Mouse (Mus musculus) neural tube, embryonic 12.5 days (tissue): ENCODE results near the gene Dcps. TPM values are rescaled to one million over a fixed set of nuclear protein-coding genes. Genes with fewer than 3 reads are reported as not detected.

ENCODE experiments used
- ATAC-seq: fragments of 200-750 bp; cut with Nextera tagmentation; 2 replicates; pipeline ENCODE4 v1.8.0; 2017; ENCODE audit warnings: low read depth, mild to moderate bottlenecking, moderate TSS enrichment, moderate library complexity; ENCODE audit not compliant: low FRiP score
- H3K27ac ChIP-seq: fragments of 300-500 bp; sonication (generic); 2 replicates; pipeline ENCODE4 v1.5.1; 2016
- H3K27me3 ChIP-seq: fragments of 300-500 bp; sonication (generic); replicated peaks from 2 replicates; pipeline ENCODE4 v1.6.1; 2016; ENCODE audit warnings: mild to moderate bottlenecking
- H3K36me3 ChIP-seq: fragments of 300-500 bp; sonication (generic); 2 replicates; pipeline ENCODE4 v1.6.1; 2016; ENCODE audit warnings: mild to moderate bottlenecking
- H3K4me1 ChIP-seq: fragments of 300-500 bp; sonication (generic); 2 replicates; pipeline ENCODE4 v1.6.1; 2016
- H3K4me2 ChIP-seq: fragments of 300-500 bp; sonication (generic); replicated peaks from 2 replicates; pipeline ENCODE4 v1.6.1; 2016; ENCODE audit warnings: mild to moderate bottlenecking
- H3K4me3 ChIP-seq: fragments of 300-500 bp; sonication (generic); 2 replicates; pipeline ENCODE4 v1.5.1; 2016
- H3K9ac ChIP-seq: fragments of 300-500 bp; sonication (generic); 2 replicates; pipeline ENCODE4 v1.6.1; 2016; ENCODE audit warnings: mild to moderate bottlenecking
- H3K9me3 ChIP-seq: fragments of 300-500 bp; sonication (generic); 2 replicates; pipeline ENCODE4 v1.6.1; 2016; ENCODE audit warnings: mild to moderate bottlenecking
- WGBS: fragments of 180-500 bp; shearing (Covaris S2); methylation state at CpG from one replicate; pipeline ENCODE4 v1.1.7; 2016; 5-methylcytosine and 5-hydroxymethylcytosine counted together
- polyA plus RNA-seq: library from polyadenylated mRNA; unstranded; fragments of >200 nt; fragmentation: Nextera tagmentation; extraction: Ambion mirVana; gene quantifications from 2 replicates; pipeline ENCODE4 v1.2.1, GENCODE M21; 2016

The Dcps gene
- polyA plus RNA-seq: 71.7 and 83.2 TPM in 2 replicates

GRCm38 (mm10) chr9:35175251-35176123, at the start of gene Dcps:
TSS of gene Dcps (minus strand) at chr9:35176061.
- ATAC-seq: peak; percentile 98
- H3K9ac ChIP-seq: peak within 1 kb of the TSS; percentile 51
- H3K27ac ChIP-seq: no peak within 1 kb of the TSS
- no peaks in the 10 kb centered on the region for H3K27me3 ChIP-seq
- H3K4me3 ChIP-seq: peak within 1 kb of the TSS; percentile 63
- under 1% methylated on average over 38 of the region's 38 CpGs for WGBS
- H3K4me1 ChIP-seq: peaks cover 13% of the 10 kb centered on the region; the same call in 1 of the 2 replicates
- H3K9me3 ChIP-seq: no peaks in the 10 kb centered on the region
- H3K4me2 ChIP-seq: peak within 1 kb of the TSS; percentile 74
- peaks cover 4% of the 10 kb centered on the region; the same call in 1 of the 2 replicates for H3K36me3 ChIP-seq

- no peaks in the 10 kb centered on the region for H3K9me3 ChIP-seq
- H3K27me3 ChIP-seq: no peaks in the 10 kb centered on the region
- no peak overlapping the region for H3K27ac ChIP-seq
- H3K4me2 ChIP-seq: no peak overlapping the region
- no peak for ATAC-seq
- WGBS: 97% methylated on average over 3 of the region's 3 CpGs
- no peaks in the 10 kb centered on the region for H3K4me1 ChIP-seq
- H3K36me3 ChIP-seq: peaks cover 46% of the 10 kb centered on the region; the same call in 1 of the 2 replicates
- H3K4me3 ChIP-seq: no peak overlapping the region
- H3K9ac ChIP-seq: no peak overlapping the region
Observed at GRCm38 (mm10) chr9:35223466-35223865, 47.6 kb upstream of the Dcps start.

DNA sequence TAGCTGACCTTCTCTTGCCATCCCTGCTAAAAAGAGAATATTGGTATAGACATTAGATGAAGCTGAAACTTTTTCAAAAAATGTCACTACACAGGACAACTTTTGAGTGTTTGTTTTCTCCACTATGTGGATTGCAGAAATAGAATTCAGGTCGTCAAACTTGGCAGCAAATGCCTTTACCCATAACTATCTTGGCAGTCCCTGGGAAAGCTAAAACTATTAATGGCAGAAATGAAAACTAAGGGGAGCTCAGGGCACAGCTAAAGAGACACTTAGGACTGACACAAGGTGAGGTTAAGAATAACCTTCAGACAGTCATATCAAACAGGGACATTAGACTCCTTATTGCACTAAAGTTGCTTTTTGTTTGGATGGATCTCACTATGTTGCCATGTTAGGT, 42.1 kb upstream of the Dcps start:
- H3K4me3 ChIP-seq: no peak overlapping the region
- no peak overlapping the region for H3K27ac ChIP-seq
- H3K9me3 ChIP-seq: no peaks in the 10 kb centered on the region
- H3K4me1 ChIP-seq: no peaks in the 10 kb centered on the region
- H3K27me3 ChIP-seq: no peaks in the 10 kb centered on the region
- no peak for ATAC-seq
- no peak overlapping the region for H3K9ac ChIP-seq
- peaks cover 83% of the 10 kb centered on the region for H3K36me3 ChIP-seq
- 78% methylated on average over 1 of the region's 1 CpGs for WGBS
- H3K4me2 ChIP-seq: no peak overlapping the region

DNA sequence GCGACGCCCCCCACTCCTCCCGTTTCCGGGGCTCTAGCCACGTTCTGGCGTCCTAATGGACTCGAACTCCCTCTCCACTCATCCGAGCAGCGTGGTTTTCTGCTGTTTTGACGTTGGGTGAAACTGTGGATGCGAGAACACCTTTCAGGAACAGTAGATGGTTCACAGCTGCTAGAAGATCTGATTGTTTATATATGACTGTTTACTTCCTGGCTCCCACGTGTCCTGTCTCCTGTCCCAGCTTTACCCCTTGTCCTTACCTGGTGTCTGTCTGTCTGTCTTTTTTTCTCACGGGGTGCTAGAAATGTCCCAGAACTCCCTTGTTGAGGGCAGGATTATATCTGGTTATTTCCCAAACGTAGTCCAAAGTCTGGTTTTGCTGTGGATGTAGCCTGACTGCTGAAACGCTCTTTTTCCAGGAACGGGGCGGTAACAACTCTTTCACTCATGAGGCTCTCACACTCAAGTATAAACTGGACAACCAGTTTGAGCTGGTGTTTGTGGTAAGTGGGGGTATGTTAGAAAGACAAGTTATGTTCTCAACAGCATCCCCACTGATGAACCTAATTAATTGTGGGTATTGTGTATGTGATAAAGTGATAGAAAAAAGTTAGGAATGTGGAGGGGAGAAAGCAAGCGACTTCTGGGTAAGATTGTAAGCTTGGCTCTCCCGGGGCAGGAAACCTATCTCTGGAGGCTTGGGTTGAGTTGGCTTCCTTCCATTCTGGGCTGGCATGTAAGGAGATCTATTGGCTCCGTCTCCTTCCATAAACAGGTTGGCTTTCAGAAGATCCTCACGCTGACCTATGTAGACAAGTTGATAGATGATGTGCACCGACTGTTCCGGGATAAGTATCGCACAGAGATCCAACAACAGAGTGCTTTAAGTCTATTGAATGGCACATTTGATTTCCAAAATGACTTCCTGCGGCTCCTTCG, 36.0 kb upstream of the Dcps start:
- H3K27ac ChIP-seq: no peak overlapping the region
- no peaks in the 10 kb centered on the region for H3K27me3 ChIP-seq

GRCm38 (mm10) chr9:35210542-35211474, 34.9 kb upstream of the Dcps start, which contains the start of gene Foxred1:
TSS of gene Foxred1 (minus strand) at chr9:35211055.
- H3K27me3 ChIP-seq: no peaks in the 10 kb centered on the region
- peaks cover 57% of the 10 kb centered on the region for H3K36me3 ChIP-seq
- peak; percentile 100 for ATAC-seq
- under 1% methylated on average over 72 of the region's 72 CpGs for WGBS
- H3K27ac ChIP-seq: peak within 1 kb of the TSS; percentile 74; the same call in 1 of the 2 replicates
- H3K9ac ChIP-seq: peak within 1 kb of the TSS; percentile 78
- peak within 1 kb of the TSS; percentile 81 for H3K4me3 ChIP-seq
- peaks cover 18% of the 10 kb centered on the region for H3K4me1 ChIP-seq
- H3K9me3 ChIP-seq: no peaks in the 10 kb centered on the region
- H3K4me2 ChIP-seq: peak within 1 kb of the TSS; percentile 88

More for the DNA sequence above, 36.0 kb upstream of the Dcps start:
- WGBS: 38% methylated on average over 26 of the region's 26 CpGs
- Histone ChIP-seq H3K9ac (peak overlapping the region; percentile 78), H3K9me3 (no peaks in the 10 kb centered on the region), H3K36me3 (peaks cover 54% of the 10 kb centered on the region), H3K4me3 (peak overlapping the region; percentile 81), H3K4me2 (peak overlapping the region; percentile 88), H3K4me1 (peaks cover 18% of the 10 kb centered on the region)
- no peak; the same call in 1 of the 2 replicates for ATAC-seq

- H3K9me3 ChIP-seq: no peaks in the 10 kb centered on the region
- H3K9ac ChIP-seq: 0 out of 2 replicates have a peak overlapping the region, but pooled peaks have one; percentile 17
- 93% methylated on average over 2 of the region's 2 CpGs for WGBS
- peaks cover 7% of the 10 kb centered on the region; the same call in 1 of the 2 replicates for H3K4me1 ChIP-seq
- no peak overlapping the region for H3K4me2 ChIP-seq
- no peaks in the 10 kb centered on the region for H3K27me3 ChIP-seq
- no peak overlapping the region for H3K27ac ChIP-seq
- no peak for ATAC-seq
- peaks cover 46% of the 10 kb centered on the region for H3K36me3 ChIP-seq
- no peak overlapping the region for H3K4me3 ChIP-seq
Observed at GRCm38 (mm10) chr9:35204421-35204820, 28.6 kb upstream of the Dcps start.

DNA sequence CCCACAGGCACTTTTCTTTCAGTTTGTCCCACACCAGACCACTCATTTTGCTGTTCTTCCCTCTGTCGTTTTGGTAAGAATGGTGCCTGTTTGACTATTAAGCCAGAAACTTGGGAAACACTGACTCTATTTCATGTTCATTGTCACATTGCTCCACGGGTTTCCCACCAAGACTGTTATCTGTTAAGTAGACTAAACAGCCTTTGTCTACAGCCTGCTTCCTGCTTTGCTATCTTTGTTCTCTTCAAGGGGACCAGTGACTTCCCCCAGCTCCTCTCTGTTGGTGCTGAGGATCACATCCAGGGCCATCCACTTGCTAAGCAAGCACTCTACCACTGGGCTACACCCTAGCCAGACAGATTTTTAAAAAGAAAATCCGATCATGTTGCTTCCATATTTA, 27.7 kb upstream of the Dcps start:
- Histone ChIP-seq H3K4me3 (no peak overlapping the region), H3K9me3 (no peaks in the 10 kb centered on the region), H3K4me2 (no peak overlapping the region), H3K9ac (no peak overlapping the region), H3K27ac (no peak overlapping the region), H3K36me3 (peaks cover 46% of the 10 kb centered on the region), H3K27me3 (no peaks in the 10 kb centered on the region), H3K4me1 (peaks cover 7% of the 10 kb centered on the region; the same call in 1 of the 2 replicates)
- no peak for ATAC-seq
- 67% methylated on average over 3 of the region's 3 CpGs for WGBS

GRCm38 (mm10) chr9:35200529-35201060, 24.7 kb upstream of the Dcps start:
- Histone ChIP-seq H3K36me3 (peaks cover 19% of the 10 kb centered on the region), H3K9me3 (no peaks in the 10 kb centered on the region), H3K4me2 (peak overlapping the region; percentile 71), H3K4me1 (peaks cover 7% of the 10 kb centered on the region; the same call in 1 of the 2 replicates), H3K27ac (no peak overlapping the region), H3K4me3 (no peak overlapping the region; the same call in 1 of the 2 replicates), H3K27me3 (no peaks in the 10 kb centered on the region), H3K9ac (no peak overlapping the region)
- ATAC-seq: peak; percentile 4; the same call in 1 of the 2 replicates
- 61% methylated on average over 9 of the region's 9 CpGs for WGBS

- peak; percentile 94 for ATAC-seq
- peaks cover 12% of the 10 kb centered on the region for H3K36me3 ChIP-seq
- H3K9me3 ChIP-seq: no peaks in the 10 kb centered on the region
- H3K9ac ChIP-seq: peak within 1 kb of the TSS; percentile 67
- H3K4me2 ChIP-seq: peak within 1 kb of the TSS; percentile 71
- H3K27me3 ChIP-seq: no peaks in the 10 kb centered on the region
- peak within 1 kb of the TSS; percentile 58 for H3K4me3 ChIP-seq
- H3K4me1 ChIP-seq: peaks cover 7% of the 10 kb centered on the region; the same call in 1 of the 2 replicates
- under 1% methylated on average over 44 of the region's 44 CpGs for WGBS
- H3K27ac ChIP-seq: no peak within 1 kb of the TSS
Observed at GRCm38 (mm10) chr9:35199772-35200471, 24.1 kb upstream of the Dcps start, which contains the start of the genes Srpr and Tirap. TSS of gene Srpr (plus strand) at chr9:35200175. TSS of gene Tirap (minus strand) at chr9:35200291.
